Mouse (Mus musculus) adrenal gland, adult 8-10 months (tissue): ENCODE measurements at regions not wholly inside any gene's neighbourhood (a gene's known extent, or its start where the extent isn't known, plus 50 kb on each side); places are given as distances from the start of the nearest gene placed in this dataset.

Source experiments
- DNase-seq: peaks from one replicate; pipeline ENCODE4 v3.0.0; 2022

GRCm38 (mm10) chr7:74687303-74688115, 132.9 kb upstream of the Slco3a1 start:
- DNase-seq, result no peak

GRCm38 (mm10) chr7:74683979-74684378, 129.4 kb upstream of the Slco3a1 start:
- DNase-seq, result peak; percentile 5

DNA sequence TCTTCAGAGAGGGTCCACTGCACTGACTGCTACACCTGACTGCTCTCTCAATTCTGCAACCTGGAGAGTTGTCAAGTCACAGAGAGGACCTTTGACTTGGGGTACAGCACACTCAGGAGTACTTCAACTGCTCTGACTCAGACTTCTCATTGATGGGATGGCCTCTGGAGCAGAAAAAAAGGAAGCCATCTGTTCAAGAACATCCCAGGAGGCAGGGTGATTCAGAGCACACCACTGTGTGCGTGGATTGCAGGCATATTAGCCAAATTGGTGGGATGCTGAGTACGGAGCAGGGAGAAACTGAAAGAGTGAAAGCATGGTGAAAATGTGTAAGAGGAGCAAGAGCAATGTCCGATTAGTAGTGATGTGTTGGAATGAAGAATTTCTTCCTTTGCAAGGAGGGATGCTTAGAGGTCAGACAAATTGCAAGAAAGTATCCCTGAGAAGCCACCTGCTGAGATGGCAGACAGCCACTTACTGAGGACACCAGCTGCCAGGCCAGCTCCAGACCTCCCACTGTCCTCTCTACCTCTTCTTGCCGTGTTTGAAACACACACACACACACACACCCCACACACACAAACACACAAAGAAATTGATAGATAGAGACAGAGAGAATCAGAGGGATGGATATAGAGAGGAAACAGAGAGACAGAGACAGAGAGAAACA, 119.2 kb upstream of the Slco3a1 start:
- no peak for DNase-seq

- no peak for DNase-seq
These were observed 114.5 kb upstream of the Slco3a1 start for GRCm38 (mm10) chr7:74669110-74669509.

GRCm38 (mm10) chr7:74667106-74667505, 112.5 kb upstream of the Slco3a1 start:
- no peak for DNase-seq

DNA sequence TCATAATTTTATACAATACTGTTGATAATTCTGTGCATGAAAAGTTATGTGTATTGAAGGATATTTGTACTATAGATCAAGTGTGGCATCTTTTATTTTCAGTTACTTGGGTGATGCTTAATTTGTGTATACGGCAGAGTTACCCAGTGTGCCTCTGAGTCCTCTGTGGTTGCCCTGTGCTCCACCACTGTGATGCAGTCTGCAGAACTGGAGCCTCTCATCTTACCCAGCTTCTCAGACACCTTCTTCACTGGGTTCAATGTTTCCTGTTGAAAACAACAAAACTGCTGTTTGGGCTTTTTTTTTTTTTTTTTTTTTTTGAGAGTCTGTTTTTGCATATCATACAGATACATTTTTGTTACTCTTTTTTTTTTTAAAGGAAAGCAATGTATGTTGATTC, 109.2 kb upstream of the Slco3a1 start:
- no peak for DNase-seq

GRCm38 (mm10) chr7:74647310-74647709, 92.7 kb upstream of the Slco3a1 start:
- DNase-seq, result peak; percentile 4

DNA sequence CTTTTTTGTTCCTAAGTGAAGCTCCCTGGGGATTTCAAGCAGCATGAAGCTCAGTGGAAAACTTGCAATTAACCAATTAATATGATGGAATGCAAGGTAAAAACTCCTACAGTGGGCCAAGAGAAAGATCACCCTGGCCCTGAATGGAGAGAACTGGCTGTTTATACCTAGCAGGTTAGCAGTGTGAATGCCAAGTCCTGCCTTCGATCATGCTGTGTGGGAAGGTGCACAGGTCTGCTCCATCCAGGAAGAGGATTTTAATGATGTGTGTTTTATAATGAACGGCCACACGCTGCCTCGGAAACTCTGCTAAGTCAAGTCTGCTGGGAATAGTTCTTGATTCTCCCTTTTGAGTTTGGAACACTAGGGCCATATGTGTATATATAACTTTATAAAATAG, 85.6 kb upstream of the Slco3a1 start:
- DNase-seq, result no peak

DNA sequence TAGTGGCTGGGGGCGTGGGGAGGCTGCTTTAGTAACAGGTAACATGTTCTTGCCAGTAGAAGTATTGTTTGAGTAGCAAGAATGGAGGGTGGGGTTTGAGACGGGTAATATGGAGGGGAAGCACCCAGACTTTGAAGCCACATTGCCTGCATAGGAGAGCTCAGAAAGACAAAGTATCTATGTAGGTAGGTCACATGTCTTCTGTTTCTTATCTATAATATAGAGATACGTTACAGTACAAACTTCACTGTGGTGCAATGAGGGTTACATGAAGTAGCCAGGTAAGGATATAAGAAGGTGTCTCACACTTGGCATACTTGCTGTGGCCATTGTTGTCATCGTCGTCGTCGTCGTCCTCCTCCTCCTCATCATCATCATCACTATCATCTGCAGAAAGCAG, 77.6 kb upstream of the Slco3a1 start:
- no peak for DNase-seq

- no peak for DNase-seq
These were observed 74.4 kb upstream of the Slco3a1 start for GRCm38 (mm10) chr7:74628799-74629468.
